Mouse (Mus musculus) small intestine, adult 2 months (tissue): ENCODE measurements around the gene Wwox.

ENCODE experiments used
- CTCF ChIP-seq: fragments of 200-500 bp; IDR thresholded peaks from 2 replicates; pipeline ENCODE4 v1.5.1; 2012; ENCODE audit warnings: low read depth, mild to moderate bottlenecking, control low read depth, inconsistent platforms, low read length, moderate library complexity, mixed read lengths; ENCODE audit not compliant: insufficient replicate concordance, insufficient read length; ENCODE audit errors: extremely low read depth
- POLR2A ChIP-seq: fragments of 200-500 bp; IDR thresholded peaks from 2 replicates; pipeline ENCODE4 v1.6.1; 2012; ENCODE audit warnings: low read depth, mild to moderate bottlenecking, control low read depth, inconsistent platforms, low read length, moderate library complexity

GRCm38 (mm10) chr8:114611075-114611474 lies 171.6 kb downstream of the Wwox start:
- TF ChIP-seq CTCF, result no peak
- no peak for TF ChIP-seq POLR2A
